Mouse (Mus musculus) cerebellum, postnatal 4 days (tissue): ENCODE measurements around the gene Tal1.
A peak's percentile ranks its signal among the peaks of the same experiment; 100 is the strongest.

Source experiments
- DNase-seq, 2 experiments: peaks; one replicate each; pipeline ENCODE4 v3.0.0; 2022; ENCODE audit warnings: low spot score in 2 of 2, mixed read lengths in 1 of 2

The Tal1 gene

DNA sequence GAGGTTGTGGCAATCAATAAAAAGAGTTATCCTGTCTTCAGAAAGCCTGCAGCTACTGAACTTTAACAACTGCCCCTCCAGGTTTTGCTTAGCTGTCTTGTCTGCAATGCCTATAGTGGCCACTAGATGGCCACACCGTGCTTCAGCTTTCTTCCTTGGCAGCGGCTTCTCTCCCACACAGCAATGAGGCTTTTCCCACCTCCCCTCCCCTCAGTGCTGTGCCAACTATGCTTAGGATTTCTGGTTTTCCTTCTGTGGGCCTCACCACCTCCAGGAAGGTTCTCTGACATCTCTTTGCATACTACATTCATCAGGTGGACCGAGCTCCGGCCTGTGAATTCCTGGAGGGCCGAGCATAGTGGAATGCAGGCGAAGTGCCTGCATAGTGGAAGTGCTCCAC is 45.5 kb downstream of the Tal1 start:
- peak in 1 of 2 experiments; percentile 72 for DNase-seq

DNA sequence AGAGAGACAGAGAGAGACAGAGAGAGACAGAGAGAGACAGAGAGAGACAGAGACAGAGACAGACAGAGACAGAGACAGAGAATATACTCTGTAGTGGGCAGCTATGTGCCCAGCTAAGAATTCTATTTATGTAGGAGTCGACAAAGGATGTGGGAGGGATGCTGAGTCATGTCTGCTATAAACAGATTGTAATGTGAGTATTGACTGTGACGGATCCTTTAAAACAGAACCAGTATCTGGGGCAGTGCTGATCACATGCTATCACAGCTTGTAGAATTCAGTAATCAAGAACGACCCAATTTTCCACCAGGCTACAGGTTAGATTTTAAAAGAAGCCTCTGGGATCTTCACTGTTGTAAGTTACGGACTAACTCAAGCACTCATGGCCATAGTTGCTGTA is 47.3 kb downstream of the Tal1 start:
- DNase-seq: no peak

DNA sequence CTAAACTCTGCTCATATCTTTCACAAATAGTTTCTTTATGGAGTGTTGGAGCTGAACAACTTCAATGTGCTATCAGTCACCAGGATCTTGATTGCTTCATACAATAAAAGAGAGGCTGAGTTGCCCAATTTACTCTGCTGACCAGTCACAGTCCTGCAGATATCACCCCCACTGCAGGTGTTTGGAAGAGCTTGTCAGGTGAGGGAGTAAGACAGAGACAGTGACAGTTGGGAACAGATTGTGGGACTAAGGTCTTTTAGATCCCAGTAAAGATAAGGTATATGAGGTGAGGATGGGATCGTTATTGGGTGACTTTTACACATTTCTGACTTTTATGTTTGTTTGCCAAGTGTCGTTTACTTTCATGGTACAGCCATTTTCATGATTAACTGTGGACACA is 54.9 kb downstream of the Tal1 start:
- no peak for DNase-seq

DNA sequence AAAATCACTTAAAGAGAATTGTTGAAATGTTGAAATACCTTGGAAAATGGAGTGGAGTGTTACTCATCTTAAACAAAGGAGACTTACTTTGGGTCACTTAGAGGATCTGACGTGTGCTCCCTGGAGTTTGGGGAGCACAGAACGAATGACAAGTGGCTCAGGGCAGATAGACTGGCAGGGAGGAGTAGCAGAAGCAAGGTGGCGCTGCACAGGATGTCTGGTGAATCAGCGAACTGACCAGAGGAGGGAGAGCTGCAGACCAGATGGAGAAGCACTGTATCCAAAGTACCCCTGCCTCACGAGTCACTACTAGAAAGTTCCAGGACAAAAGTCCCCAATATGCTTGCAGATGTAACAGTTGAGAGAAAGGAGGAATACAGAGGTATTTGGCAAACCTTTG is 57.0 kb downstream of the Tal1 start:
- no peak for DNase-seq

DNA sequence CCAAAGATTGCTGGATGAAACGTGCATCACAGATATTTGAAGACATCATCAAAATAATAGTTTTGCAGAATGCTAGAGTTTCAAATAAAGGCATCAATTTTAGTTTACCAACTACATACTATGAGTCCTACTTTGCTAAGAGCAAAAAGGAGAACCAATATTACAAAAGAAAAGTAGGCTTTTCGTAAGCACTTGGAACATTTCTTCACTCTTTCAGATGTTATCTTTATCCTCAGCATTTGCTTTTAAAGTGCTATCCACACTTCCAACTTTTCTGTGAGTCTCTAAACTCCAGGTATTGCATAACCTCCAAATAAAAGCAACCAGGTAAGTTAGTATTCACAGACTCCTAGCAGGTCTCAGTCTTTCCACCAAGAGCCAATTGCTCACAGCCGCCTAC is 63.4 kb downstream of the Tal1 start:
- DNase-seq: no peak

DNA sequence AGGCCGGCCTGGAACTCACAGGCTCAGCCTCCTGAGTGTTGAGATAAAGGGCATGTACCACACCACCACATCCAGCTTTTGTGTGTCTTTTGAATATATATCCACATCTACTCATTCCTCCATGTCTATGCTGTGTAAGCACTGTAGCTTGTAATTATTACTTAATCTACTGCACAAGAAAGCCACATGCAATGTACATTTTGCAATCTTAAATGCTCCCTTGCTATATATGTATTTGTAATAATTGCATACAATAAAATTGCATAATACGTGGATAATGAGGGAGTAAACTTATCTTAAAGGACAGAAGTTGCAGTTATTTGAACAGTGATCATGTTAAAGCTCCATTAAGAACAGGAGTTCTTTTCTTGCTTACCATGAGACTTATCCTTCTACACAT is 64.9 kb downstream of the Tal1 start:
- DNase-seq: no peak
